Mouse (Mus musculus): Measurements from ENCODE around the gene Nxt1. TPM values are rescaled to one million over a fixed set of nuclear protein-coding genes. Genes with fewer than 3 reads are reported as not detected.

Gene Nxt1
- total RNA-seq (2021): 1 to 10 TPM; 6.4 to 8.2 TPM
- long read RNA-seq, experiment 1, partial matches to known transcripts: 3 of 6 reads
- long read RNA-seq, experiment 1, other reads (novel, unspliced or antisense): 0 of 6 reads
- long read RNA-seq, experiment 2, transcript Nxt1-201 (2 exons, 956 nt): major isoform, 10 of 23 reads
- long read RNA-seq, experiment 2, partial matches to known transcripts: 13 of 23 reads
- long read RNA-seq, experiment 2, other reads (novel, unspliced or antisense): 0 of 23 reads

DNA sequence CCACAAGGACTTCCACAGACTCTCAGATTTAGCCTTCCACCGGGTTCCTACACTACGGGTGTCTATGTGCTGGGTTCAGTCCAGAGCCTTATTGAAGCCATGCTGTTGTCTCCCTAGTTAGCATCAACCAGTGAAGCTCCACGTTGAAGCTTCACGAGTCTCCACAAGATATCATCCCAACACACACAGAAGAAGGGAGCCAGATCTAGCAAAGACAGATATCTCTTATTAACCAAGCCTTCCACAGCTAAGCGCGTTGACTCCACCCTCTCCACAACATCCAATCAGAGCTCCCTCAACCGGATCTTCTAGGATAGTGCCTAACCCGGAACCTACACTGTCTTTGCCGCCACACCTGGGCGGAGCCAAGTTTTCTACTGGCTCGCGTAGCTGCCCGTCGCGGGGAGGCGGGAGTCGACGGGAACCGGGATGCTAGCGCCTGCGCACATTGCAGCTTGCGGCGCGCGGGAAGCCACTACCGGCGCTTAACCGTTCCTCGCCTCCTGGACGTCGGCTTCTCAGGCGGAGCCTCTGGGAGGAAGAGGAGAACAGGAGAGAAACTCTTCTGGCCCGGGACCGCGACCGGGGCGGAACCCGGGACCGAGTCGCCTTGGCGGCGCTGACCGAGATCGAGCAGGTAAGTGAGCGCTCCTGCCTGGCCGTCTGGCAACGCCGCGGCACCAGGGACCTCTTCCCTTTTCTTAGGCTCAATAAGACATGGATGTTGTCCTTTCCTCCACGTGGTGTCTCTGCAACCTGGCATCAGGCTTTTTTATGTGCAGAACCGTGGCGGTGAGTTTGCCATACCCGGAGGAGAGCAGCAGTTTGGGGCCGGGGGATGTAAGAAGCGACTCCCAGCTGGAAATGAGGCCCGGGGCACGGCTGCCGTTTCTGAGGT lies at the start of gene Nxt1:
Gene Nxt1 (plus strand): TSS at position 403 of the 898 bp plus-strand sequence.
- peak; percentile 99 to 100 for DNase-seq

DNA sequence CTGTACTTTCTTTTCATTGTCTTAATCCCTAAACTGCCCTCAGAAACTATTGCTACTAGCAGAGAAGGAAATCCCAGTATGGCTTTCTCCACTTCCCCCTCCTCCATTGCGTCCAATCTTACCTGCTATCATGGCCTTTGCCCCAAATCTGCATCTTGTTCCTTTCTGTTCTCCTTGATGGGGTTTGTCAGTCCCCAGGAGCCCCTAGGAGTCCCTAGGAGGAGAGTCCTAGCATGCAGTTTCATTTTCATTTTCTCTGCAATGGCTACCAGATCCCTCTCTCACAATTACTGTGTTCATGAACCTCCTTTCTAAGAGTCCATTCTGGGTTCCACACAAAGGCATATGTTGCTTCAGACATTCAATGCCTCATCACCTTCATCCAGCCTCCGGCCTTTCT lies 49.3 kb upstream of the Nxt1 start:
- no peak for DNase-seq

DNA sequence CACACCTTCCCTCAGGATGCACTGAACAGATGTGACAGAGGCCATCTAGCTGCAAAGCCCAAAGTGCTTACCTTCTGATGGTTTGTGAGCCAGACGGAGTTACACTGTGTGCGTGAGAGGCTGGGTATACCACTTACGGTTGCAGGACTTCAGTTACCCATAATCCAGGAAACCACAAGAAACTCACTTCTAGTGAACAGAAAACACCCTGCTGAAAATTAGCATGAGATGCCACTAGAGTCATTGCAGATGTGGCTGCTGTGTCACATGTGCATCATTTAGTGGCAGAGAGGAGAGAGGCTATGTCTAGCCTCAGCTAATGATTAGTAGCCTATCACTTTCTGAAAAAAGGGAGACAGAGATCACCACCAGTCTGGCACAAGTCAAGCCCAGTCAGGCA lies 47.9 kb upstream of the Nxt1 start:
- no peak for DNase-seq

DNA sequence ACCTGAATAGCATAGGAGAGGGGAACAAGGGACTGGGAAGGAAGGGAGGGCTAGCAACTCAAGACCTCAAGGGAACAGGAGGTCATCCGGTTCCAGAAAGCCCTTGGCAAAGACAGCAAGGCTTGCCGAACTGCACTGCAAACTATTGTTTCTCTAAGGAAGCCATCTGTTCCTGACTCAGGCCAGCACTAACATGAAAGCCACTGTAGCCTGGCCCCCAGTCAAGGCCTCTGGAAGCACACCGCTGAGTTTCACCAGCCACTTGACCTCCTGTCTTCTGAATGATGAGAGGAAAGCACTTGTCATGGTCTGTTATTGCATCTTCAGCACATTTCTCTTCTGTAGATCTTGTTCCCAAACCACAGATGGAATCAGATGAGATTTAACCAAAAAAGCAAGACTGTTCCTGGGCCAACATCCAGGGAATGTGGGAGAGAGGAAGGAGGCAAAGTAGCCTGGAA lies 45.4 kb upstream of the Nxt1 start:
- DNase-seq: peak; percentile 76 to 90

DNA sequence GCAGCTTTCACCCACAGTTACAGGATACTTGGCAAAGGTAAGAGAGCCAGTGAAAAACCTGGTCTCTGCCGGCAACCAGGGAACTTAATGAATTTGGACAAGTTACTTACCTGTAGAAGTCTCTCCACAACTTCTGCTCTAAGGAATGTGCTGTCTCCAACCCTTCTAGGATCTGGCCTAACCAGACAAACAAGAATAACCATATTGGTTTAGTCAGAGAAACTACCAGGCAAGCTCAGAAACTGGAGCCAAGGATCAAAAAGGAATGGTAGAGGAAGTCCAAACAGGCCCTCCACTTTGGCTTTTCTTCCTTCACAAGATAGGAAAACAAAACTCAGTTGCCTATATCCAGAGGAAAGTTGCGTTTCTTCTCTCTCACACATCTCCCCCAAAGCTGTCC lies 41.4 kb upstream of the Nxt1 start:
- DNase-seq: no peak

DNA sequence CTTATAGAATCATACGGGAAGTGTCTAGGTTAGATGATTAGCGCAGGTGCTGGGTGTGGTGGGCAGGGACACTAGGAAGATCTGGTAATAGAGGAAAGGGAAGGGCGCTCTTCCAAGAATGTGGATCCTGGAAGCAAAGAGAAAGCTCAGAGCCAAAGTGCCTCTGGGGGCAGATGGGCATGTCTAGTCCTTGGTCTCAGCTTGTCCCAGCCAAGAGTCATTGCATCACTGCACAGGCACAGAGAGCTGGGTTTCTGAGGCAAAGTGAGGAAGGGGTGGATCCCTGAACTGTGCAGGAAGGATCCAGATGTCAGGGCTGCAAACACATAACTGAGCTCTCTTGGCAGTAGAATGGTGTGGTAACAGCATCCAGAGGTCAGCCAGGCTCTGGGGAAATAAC lies 40.8 kb upstream of the Nxt1 start:
- peak; percentile 51 to 81 for DNase-seq

DNA sequence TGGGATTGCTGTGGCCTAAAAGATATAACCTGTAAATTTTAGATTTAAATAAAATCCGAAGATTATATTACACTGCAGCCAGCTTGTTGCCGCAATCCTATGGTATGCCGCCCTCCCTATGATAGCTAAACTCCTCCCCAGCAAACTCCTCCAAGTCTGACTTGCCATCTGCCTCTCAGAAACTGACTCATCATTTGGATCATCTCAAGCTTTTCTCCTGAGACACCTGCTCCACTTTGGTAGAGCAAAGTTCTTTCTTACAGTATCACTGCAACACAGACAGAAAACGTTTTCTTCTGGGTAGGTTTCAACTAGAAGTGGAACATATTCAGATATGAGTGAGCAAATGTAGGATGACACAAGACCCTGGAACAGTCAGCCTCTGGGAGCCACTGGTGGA lies 37.9 kb upstream of the Nxt1 start:
- DNase-seq: no peak

DNA sequence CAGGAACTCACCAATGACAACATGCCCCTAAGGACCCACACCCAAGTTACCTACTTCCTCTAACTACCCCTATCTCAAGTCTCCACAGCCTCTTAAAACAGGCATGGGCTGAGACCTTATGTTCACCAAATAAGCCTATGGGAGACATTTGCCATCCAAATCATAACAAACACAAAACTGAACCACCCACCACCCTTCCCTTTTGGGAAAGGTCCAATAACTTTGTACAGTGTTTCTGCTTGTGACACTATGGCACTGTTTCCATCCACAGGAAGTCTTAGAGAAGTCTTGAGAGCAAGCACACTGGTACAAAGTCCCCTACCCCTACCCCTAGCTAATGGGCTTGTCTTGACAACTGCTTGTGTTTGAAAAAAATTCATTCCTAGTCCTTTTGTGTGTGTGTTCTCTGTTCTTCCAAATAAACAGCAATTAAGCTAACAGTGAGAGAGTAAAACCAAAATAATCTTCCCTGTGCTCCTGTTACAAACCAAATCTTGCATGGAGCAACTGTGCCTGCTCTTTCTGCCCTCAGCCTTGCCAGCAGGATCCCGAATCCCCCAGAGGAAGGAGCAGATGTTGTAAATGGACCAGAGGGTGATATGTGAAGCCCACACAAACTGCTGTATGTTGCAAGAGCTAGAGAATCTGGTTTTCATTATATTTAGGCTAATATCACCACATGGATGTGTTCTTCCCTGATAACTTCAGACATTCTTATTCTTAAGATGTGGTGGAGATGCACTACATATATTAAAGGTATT lies 29.6 kb upstream of the Nxt1 start:
- DNase-seq: no peak

DNA sequence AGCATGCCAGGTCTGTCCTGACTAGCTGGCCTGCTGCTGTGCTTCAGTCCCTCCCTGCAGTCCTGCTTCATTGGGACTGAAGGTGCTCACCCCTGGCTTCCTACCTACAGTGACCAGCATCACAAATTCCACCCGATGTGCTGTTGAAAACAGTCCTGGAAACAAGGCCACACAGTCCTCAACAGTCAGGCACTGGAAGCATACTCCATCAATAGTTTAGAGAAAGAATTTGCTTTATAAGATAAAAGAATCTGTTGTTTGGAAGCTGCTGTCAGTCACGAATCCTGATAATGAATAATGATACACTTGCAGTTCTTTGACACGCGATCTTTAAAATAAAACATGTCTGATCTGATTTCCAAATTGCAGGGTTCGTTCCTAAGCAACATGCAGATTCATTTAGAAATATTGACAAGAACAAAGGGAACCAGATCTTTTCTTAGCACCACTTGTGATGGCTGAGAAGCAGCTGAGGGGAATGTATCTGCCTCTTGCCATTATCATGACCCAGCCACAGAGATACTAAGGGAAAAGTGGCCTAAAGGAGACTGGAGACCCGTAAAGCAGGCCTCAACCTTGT lies 27.9 kb upstream of the Nxt1 start:
- DNase-seq: no peak

DNA sequence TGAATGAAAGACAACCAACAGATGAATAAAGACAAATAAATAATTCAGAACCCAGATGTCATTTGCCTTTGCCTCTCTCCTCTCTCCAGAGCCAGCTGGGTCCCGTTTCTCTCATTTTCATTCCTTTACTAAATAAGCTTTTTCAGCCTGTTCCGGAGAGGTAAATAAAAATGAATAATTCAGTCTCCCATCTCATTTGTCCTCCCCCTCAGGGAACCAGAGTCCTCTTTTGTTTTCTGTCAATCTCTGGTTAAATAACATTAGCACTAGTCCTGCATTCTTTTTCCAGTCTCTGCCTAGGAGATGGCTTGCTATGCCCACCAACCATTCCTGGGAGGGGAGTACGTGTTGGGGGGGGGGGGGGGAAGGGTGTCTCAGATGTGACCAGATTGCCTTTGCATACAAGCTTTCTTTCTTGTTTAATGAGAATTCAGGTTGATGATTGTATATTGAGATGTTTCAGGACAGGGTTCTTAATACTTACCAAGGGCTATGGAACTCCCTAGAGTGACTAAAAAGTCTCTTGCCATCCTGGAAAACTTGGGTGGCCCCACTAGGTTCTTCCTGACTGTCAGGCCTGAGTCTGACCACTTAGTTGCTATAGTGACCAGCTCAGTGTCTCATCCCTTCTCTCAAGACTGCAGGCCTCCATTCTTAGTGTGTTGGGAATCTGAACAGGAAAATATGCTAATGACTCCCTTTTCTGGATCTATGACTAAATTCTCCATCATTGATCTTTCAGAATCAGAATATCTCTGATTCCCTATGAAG lies 21.6 kb upstream of the Nxt1 start:
- DNase-seq: no peak

DNA sequence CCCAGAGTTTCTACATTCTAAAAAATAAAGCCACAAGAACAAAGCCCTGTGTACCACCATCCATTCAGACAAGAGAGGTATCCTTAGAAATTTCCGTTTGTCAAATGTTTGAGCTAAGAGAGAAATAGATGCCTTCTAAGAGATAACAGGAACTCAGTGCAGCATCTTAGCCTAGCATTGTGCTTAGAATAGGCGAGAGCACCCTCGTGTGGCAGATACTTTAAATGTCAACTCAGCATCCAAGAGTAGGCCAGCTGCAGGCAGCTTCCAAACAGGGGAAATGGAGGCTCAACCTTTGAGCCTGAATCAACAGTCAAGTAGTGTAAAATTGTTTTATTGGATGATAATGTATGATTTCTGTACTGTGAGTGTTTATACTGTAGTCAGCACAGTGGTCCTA lies 17.4 kb upstream of the Nxt1 start:
- peak; percentile 67 to 87 for DNase-seq

DNA sequence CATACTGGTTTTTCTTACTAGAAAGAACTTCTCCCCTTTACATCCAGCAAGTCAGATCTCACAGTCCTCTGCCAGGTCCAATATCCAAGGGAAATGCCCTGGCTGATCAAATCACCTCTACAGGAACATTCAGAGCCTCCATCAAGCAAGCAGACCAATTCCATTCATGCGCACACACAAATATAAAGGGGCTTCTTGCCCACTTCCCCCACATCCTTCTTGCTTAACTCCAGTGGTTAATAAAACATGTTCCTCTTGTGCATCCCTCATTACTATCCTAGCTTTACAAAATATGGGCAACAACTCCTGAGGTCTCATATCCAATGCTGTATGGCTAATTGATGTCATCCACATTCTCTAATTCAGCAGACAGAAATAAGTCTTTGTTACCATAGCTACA lies 8.9 kb upstream of the Nxt1 start:
- DNase-seq: no peak

DNA sequence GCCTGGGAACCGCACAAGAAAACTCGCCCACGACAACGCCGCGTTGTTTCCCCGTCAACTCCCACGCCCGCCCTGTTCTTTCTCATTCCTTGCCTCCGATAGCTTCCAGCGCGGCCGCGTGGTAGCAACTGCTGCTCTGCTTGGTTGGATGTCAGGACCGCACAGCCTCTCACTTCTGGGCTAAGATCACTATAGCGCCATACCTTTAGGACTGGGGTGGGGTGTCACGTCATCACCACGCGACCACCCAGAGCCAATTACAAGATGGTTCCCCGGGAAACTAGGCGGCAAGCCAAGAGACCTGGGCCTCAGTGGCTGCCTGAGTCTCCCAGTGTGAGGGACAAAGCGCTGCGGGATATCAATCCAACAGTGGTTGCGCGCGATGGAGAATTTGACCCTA lies 5.4 kb downstream of the Nxt1 start:
- DNase-seq: peak; percentile 43 to 63

DNA sequence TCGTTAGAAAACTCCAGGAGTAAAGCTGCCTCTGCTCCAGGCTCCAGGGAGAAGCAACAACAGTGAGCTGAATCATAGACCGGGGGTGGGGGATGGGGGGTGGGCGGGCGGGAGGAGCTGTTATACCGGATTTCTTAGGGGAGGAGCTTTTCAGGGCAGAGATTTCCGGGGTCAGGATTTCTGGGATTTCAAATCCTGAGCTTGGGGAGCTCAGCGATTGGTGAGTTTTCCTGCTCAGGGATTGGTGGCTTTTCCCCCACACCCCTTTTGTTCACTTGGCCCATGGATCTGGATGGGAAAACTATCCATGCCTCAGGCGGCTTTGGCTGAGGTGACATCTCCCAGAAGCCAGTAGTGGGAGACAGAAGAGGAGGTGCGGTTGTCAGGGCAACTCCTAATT lies 6.9 kb downstream of the Nxt1 start:
- DNase-seq: peak; percentile 70 to 82

DNA sequence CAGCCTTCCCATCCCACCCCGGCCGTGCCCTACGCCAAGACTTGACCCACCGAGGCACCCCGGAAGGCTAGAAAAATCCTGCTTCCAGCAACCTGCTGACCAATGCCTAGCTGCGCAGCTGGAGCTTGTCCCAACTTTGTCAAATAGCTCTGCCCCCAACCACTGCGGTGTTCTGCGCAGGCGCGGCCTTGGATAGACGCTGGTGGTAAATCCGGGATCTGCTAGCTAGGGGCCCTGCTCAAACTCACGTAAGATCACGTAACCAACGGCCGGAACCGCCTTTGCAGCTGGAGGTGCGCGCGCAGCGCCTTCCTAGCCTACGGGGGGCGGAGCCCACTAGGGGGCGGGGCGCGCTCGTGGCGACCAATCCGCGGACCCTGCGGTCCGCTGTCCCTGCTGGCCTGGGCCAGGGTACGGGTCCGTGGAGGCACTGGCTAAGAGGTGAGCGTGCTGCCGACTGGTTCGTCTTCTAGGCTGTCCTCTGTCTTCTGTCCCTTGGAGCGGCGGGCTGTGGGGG lies 8.4 kb downstream of the Nxt1 start, which contains the start of gene Gzf1:
Gene Gzf1 (plus strand): TSS at position 249 of the 517 bp plus-strand sequence.
- peak; percentile 98 to 99 for DNase-seq

DNA sequence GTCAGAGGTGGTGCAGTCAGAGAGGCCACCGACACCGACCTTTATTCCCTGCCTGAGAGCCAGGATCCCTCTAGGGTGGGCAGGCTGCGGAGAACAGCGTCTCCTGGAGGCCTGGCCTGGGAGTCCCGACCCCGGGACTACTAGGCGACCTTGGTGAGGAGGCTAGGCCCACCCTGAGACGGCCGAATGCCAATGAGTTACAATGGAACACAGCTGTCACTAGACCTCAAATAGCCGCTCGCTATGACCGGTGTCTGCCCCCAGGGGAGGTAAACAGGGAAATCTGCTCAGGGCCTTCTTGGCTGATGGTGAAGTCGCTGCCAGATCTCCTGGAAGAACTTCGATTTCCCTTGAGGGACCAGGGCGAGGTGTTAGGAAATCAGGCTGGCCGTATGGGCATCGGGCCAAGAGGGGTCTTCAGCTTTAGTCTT lies 9.1 kb downstream of the Nxt1 start:
- peak in 1 of 2 experiments; percentile 52 for DNase-seq

DNA sequence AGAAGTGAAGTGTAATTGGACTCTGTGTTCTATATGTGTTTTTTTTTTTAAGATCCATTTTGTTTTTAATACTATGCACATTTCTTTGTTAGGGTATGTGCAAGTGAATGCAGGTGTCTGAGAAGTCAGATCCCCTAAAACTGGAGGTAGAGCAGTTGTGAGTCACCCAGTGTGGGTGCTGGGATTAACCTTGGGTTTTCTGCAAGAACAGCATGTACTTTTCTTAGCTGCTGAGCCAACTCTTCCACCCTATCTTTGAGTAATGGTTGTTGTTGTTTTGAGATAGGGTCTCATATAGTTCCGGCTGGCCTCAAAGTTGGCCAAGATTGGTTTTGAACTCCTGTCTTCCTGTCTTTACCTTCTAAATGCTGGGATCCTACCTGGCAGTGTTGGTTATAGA lies 10.6 kb downstream of the Nxt1 start:
- no peak for DNase-seq

DNA sequence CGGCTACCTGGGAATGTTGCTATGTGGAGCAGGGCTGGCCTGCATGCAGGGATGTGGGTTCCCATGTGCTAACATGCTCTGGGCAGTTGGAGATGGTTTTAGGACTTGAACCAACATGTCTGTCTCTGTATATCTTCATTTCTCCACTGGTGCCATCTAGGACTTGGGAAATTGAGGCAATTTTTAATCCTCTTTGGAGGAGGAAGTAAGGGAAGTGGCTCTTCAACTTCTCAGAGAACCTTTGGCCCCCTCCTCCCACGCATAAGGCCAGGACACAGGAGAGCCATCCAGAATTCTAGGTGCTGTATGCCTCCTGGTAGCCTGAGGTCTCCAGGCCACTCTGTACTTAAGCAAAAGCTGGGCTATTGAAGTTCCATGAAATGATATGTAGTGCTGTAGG lies 12.6 kb downstream of the Nxt1 start:
- no peak for DNase-seq

DNA sequence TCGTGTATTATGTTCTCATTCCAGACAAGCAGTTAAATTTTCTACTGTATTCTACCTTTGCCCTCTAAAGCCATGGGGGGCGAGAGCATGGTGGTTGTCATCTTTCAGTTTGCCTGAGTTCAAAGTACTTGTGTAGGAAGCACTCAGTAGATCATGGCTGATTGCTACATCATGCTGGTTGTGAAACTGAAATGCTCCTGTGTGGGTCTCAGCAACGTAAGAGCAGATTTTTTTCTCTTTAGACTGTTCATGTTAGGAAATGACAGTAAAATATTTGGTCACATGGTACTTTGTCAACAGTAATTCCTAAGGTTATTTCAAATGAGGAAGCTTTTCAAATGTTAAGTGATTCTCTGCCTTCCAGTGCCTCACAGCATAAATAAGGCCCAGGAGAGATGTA lies 13.3 kb downstream of the Nxt1 start:
- no peak for DNase-seq

DNA sequence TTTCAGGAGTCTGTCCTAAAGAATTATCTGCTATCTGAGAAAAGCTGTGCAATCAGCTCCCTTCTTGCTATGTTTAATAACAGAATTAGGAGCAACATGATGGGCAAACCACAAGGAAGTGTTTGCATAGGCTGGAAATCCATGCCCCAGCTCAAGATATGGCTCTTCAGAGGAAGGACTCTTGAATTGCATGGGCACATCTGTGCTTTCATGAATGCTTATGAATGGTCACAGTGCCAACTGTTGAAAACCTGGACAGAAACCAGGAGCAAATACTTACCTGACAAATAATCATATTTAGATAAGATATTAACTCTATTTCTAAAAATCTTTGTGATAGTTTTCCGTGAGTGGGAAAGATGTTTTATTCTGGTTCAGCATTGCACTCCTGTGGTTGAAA lies 14.5 kb downstream of the Nxt1 start:
- DNase-seq: no peak

DNA sequence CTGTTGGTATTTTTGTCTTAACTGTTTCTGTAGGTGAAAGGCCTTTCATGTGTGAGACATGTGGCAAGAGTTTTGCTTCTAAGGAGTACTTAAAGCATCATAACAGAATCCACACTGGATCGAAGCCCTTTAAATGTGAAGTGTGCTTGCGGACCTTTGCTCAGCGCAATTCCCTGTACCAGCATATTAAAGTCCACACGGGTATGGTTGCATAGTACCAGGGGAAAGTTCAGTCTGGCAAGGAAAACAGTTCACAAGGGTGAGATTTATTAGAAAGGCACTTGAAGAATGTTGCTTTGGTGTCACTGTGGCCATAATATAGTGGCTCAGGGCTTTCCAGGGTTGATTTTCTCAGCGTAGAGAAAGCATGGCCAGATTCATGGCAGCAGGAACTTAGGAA lies 15.6 kb downstream of the Nxt1 start:
- DNase-seq: no peak
